Mouse (Mus musculus) midbrain, embryonic 12.5 days (tissue): ENCODE data around the gene Lgr5. TPM values are rescaled to one million over a fixed set of nuclear protein-coding genes. Genes with fewer than 3 reads are reported as not detected.

Experiments used
- ATAC-seq: fragments of 200-750 bp; cut with Nextera tagmentation; 2 replicates; pipeline ENCODE4 v1.8.0; 2017; ENCODE audit warnings: low read depth, moderate TSS enrichment, moderate library complexity; ENCODE audit not compliant: low FRiP score
- H3K27ac ChIP-seq: fragments of 300-500 bp; sonication (generic); replicated peaks from 2 replicates; pipeline ENCODE4 v1.5.1; 2016; ENCODE audit warnings: mild to moderate bottlenecking
- H3K27me3 ChIP-seq: fragments of 300-500 bp; sonication (generic); 2 replicates; pipeline ENCODE4 v1.6.1; 2016; ENCODE audit warnings: mild to moderate bottlenecking
- H3K36me3 ChIP-seq: fragments of 300-500 bp; sonication (generic); 2 replicates; pipeline ENCODE4 v1.6.1; 2016
- H3K4me1 ChIP-seq: fragments of 300-500 bp; sonication (generic); 2 replicates; pipeline ENCODE4 v1.6.1; 2016
- H3K4me2 ChIP-seq: fragments of 300-500 bp; sonication (generic); replicated peaks from 2 replicates; pipeline ENCODE4 v1.6.1; 2016; ENCODE audit warnings: mild to moderate bottlenecking, moderate library complexity
- H3K4me3 ChIP-seq: fragments of 300-500 bp; sonication (generic); 2 replicates; pipeline ENCODE4 v1.5.1; 2016; ENCODE audit warnings: mild to moderate bottlenecking
- H3K9ac ChIP-seq: fragments of 300-500 bp; sonication (generic); replicated peaks from 2 replicates; pipeline ENCODE4 v1.6.1; 2016; ENCODE audit warnings: mild to moderate bottlenecking, moderate library complexity
- H3K9me3 ChIP-seq: fragments of 300-500 bp; sonication (generic); 2 replicates; pipeline ENCODE4 v1.6.1; 2016; ENCODE audit warnings: mild to moderate bottlenecking
- WGBS: fragments of 180-500 bp; shearing (Covaris S2); methylation state at CpG from one replicate; pipeline ENCODE4 v1.1.7; 2016; 5-methylcytosine and 5-hydroxymethylcytosine counted together
- polyA plus RNA-seq: library from polyadenylated mRNA; unstranded; fragments of >200 nt; fragmentation: Nextera tagmentation; extraction: Ambion mirVana; gene quantifications from 2 replicates; pipeline ENCODE4 v1.2.1, GENCODE M21; 2016

Gene Lgr5
- polyA plus RNA-seq, 1 experiment from 2014 or later: 3.3 TPM

DNA sequence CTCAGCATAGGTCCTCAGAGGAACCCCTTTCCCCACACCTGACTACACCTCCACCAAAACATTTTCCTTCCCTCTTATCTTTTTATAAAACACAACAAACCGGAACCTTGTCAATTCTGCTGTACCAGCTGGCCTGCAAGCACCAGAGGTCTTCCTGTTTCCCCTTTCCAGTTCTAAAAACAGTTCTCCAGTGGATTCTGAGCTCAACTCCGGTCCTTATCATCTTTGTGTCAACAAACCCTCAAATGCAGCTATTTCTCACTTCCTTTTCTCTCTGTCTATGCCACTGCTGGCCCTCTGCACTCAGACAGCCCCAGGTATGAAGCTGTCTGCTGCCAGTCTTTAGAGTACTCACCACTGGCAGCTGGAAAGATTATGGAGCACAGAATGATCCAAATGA is 56.8 kb downstream of the Lgr5 start:
- WGBS: 76% methylated on average over 2 of the region's 2 CpGs
- H3K4me2 ChIP-seq: no peak overlapping the region
- no peaks in the 10 kb centered on the region for H3K27me3 ChIP-seq
- no peak overlapping the region for H3K27ac ChIP-seq
- no peak overlapping the region for H3K9ac ChIP-seq
- H3K36me3 ChIP-seq: no peaks in the 10 kb centered on the region
- H3K4me3 ChIP-seq: no peak overlapping the region
- H3K4me1 ChIP-seq: no peaks in the 10 kb centered on the region
- no peak for ATAC-seq
- H3K9me3 ChIP-seq: no peaks in the 10 kb centered on the region

DNA sequence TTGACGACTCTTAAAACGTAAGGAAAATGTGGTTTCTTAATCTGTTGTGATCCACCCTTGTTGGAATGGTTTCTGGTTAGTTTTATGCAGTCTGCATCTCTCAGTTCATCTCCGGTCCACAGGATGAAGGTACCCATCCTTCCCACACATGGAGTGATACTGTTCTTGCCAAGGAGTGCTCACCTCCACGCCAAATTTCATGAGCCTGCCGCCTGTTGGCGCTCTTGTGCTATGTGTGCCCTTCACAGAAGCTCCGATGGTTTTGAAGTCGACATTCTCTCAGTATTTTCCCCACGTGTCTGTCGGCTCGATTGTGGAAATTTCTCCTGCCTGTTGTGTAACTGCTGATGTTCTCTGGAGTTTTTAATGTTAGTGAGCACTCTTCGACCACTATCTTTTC is 57.8 kb downstream of the Lgr5 start:
- Histone ChIP-seq H3K4me1 (no peaks in the 10 kb centered on the region), H3K9me3 (no peaks in the 10 kb centered on the region), H3K27ac (no peak overlapping the region), H3K4me3 (no peak overlapping the region), H3K27me3 (no peaks in the 10 kb centered on the region), H3K4me2 (no peak overlapping the region), H3K9ac (no peak overlapping the region), H3K36me3 (no peaks in the 10 kb centered on the region)
- ATAC-seq: no peak
- 86% methylated on average over 12 of the region's 12 CpGs for WGBS

DNA sequence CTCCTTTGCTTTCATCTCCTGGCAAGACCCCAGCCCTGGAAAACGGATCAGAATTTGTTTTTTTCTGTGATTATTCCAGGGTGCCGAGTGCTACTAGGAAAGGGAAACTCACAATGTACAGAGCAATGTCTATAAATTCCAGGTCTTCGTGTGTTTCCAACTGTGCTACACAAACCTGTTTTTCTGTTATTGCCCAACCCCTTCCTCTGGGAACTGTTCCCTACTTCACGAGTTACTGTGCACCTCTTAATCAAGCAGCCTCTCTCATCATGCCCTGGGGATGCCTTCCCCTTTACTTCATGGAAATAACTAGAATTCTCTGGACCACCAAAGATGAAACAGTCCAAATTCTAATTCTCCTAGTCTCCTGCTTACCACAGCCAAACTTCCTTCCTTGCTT is 58.7 kb downstream of the Lgr5 start:
- no peak for ATAC-seq
- Histone ChIP-seq H3K36me3 (no peaks in the 10 kb centered on the region), H3K4me3 (no peak overlapping the region), H3K27me3 (no peaks in the 10 kb centered on the region), H3K9ac (no peak overlapping the region), H3K4me1 (no peaks in the 10 kb centered on the region), H3K9me3 (no peaks in the 10 kb centered on the region), H3K4me2 (no peak overlapping the region), H3K27ac (no peak overlapping the region)
- WGBS: 71% methylated on average over 4 of the region's 4 CpGs

DNA sequence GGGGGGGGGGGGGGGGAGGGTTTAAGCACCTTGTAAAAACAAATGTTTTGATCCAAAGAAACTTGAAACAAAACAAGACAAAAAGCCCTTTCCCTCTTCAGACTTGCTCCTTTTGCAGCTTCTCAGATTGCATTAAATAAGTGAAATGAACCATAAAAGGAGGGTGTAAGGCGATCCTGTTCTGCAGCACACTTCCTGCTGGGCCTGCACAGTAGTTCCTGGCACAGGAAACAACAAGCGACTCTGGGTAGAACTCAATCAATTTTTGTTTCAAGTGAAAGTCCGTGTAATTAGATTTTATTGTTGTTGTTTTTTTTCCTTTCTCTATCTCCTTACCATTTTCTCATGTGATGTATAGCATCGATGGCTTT is 66.5 kb downstream of the Lgr5 start:
- no peak overlapping the region for H3K27ac ChIP-seq
- H3K4me3 ChIP-seq: no peak overlapping the region
- H3K27me3 ChIP-seq: 0 out of 2 replicates have a peak, but pooled peaks cover 3% of the 10 kb centered on the region
- H3K9me3 ChIP-seq: no peaks in the 10 kb centered on the region
- no peak for ATAC-seq
- H3K9ac ChIP-seq: no peak overlapping the region
- no peaks in the 10 kb centered on the region for H3K36me3 ChIP-seq
- 16% methylated on average over 4 of the region's 4 CpGs for WGBS
- peaks cover 9% of the 10 kb centered on the region for H3K4me1 ChIP-seq
- no peak overlapping the region for H3K4me2 ChIP-seq

DNA sequence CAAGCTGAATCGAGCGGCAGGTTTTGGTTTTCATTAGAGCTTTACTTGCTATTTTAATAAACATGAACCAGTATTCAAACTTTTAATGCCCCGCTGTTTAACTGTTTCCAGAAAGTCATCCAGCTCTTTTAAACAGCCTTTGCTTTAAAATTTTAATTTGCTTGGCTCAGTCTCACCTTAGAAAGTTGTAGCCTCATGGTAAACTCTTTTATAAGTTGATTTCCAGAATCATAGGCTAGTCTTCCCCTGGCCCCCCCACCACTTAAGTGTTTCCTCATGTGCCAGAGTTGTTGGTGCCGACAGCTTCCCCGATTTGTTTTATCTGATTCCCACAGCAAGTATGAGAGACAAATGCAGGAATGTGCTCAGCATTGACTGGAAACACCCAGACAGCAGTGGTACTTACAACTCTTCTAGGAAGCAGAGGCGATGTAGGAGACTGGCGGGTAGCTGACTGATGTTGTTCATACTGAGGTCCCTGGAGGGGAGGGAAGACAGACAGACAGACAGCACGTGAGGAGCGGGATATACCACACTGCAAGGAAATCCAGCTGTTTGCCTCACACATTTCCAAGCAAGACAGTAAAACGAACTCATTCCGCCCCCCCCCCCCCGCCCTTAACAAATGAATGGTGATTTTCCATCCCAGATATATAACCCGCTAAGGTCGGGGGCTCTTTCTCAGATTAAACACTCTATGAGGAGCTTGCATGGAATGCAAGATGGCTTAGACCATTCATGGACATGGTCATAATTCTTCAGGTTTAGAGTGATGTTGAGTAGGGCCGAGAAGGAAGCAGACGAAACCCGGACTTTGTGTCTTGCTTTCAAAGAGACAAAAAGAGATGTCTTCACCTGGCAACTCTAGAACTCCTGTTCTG is 67.1 kb downstream of the Lgr5 start:
- H3K9ac ChIP-seq: no peak overlapping the region
- H3K4me1 ChIP-seq: peaks cover 9% of the 10 kb centered on the region
- H3K27ac ChIP-seq: no peak overlapping the region
- 32% methylated on average over 17 of the region's 17 CpGs for WGBS
- H3K4me2 ChIP-seq: peak overlapping the region; percentile 10; the same call in 1 of the 2 replicates
- 0 out of 2 replicates have a peak, but pooled peaks cover 3% of the 10 kb centered on the region for H3K27me3 ChIP-seq
- H3K36me3 ChIP-seq: no peaks in the 10 kb centered on the region
- H3K9me3 ChIP-seq: no peaks in the 10 kb centered on the region
- no peak overlapping the region for H3K4me3 ChIP-seq
- no peak for ATAC-seq

DNA sequence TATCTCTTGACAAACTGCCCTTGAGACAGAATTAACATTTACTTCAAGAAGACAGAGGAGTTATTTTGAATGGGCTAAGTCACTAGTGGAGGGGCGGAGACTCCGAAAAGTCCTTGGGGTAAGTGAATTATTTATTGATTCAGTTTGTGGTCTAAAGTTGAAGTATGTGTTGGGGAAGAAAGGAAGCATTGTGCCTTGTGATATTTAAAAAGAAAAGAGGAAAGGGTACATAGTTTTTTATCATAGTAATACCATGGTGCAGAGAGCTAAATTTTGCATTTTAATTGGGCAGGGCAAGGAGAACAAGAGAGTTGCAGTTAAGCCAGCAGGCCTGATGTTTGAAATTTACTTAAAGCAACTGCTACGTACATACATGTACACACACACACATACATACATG is 68.7 kb downstream of the Lgr5 start:
- Histone ChIP-seq H3K27me3 (0 out of 2 replicates have a peak, but pooled peaks cover 3% of the 10 kb centered on the region), H3K9me3 (no peaks in the 10 kb centered on the region)

DNA sequence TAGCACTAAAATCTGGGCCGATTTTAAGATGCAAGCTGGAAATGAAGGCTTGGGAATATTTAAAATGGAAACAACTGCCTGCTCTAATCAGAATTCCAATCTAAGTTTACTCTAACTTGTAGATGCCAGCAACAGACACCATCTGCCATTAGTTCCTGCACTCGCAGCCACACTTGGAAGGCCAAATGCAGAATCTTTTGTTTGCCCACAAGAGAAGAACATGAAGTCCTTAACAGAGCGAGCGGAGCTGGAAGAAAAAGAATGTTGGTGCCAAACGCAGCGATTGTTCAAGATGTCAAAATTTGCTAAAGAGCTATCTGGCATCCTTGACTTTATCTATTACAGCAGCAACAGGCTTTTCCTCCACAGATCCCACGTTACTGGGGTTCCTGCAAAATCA is 72.1 kb downstream of the Lgr5 start:
- H3K36me3 ChIP-seq: no peaks in the 10 kb centered on the region
- H3K9ac ChIP-seq: no peak overlapping the region
- 85% methylated on average over 7 of the region's 7 CpGs for WGBS
- ATAC-seq: no peak
- H3K4me3 ChIP-seq: no peak overlapping the region
- H3K27me3 ChIP-seq: 0 out of 2 replicates have a peak, but pooled peaks cover 3% of the 10 kb centered on the region
- no peaks in the 10 kb centered on the region for H3K9me3 ChIP-seq
- H3K27ac ChIP-seq: no peak overlapping the region
- no peak overlapping the region for H3K4me2 ChIP-seq
- peaks cover 3% of the 10 kb centered on the region for H3K4me1 ChIP-seq

More for the DNA sequence above, 68.7 kb downstream of the Lgr5 start:
- Histone ChIP-seq H3K4me1 (peaks cover 9% of the 10 kb centered on the region), H3K4me2 (no peak overlapping the region), H3K36me3 (no peaks in the 10 kb centered on the region), H3K27ac (no peak overlapping the region), H3K4me3 (no peak overlapping the region), H3K9ac (no peak overlapping the region)
- WGBS: 89% methylated on average over 3 of the region's 3 CpGs
- ATAC-seq: no peak

DNA sequence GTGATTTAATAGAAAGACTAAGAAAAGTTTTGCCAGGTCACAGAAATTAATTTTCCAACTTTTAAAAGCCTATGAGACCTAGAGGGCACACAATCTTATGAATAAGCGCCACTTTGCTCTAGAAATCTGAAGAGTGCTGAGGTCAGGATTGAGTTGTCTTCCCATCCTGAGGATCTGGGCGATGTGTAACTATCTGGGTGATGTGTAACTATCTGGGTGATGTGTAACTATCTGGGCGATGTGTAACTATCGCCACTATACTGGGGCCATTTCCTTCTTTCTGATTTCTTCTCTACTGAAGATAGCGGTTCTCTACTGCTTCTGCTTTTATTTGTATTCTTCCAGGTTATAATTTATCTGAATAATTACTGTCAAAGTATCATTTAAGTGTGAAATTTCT is 76.6 kb downstream of the Lgr5 start:
- no peak overlapping the region for H3K27ac ChIP-seq
- H3K4me2 ChIP-seq: no peak overlapping the region
- no peak overlapping the region for H3K9ac ChIP-seq
- 95% methylated on average over 5 of the region's 5 CpGs for WGBS
- H3K36me3 ChIP-seq: no peaks in the 10 kb centered on the region
- H3K4me1 ChIP-seq: no peaks in the 10 kb centered on the region
- no peaks in the 10 kb centered on the region for H3K27me3 ChIP-seq
- no peak for ATAC-seq
- H3K9me3 ChIP-seq: no peaks in the 10 kb centered on the region
- no peak overlapping the region for H3K4me3 ChIP-seq

DNA sequence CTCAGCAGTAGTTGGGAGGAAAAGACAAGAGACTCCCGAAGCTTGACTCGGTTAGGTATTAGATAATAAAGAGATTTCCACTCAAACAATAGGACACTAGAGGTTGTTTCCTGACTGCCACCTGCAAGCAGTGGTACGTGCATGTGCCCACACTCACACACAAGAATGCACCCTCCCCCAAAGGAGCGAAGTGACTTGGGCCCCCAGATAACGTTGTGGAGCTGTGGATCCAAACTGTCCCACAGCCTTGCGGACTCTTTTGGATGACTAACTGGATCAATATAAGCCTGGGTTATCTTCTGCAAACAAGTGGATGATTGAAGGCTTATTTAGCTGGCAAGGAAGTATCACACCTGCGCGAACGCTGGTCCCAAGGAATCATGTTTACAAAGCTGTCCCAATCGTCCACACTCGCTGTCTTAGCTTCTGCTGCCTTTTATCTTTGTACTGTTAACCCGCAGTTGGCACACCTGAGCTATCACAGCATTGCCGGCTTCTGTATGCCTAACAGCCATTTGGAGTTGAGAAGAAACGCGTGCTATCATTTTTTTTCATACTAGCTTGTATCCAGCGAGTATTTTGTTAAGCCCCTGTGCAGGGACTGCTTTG is 81.8 kb downstream of the Lgr5 start:
- H3K4me2 ChIP-seq: no peak overlapping the region
- WGBS: 91% methylated on average over 16 of the region's 16 CpGs

DNA sequence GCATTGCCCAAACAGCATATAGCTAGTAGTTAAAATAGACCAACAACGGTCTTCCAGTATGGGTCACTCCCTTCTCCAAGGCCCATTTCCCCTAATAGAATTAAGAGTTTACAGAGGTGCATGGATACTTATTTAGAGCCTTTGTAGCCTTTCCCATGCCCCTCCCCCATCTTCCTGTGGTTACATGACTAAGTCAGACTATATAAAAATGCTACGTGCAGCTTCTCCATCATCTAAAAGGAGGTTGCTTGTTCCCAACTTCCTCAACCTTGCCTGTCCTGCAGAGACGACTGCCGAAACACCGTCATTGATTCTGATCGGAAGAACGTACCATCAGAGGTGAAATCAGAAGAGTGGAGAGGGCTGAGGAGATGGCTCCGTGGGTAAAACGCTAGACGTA is 82.4 kb downstream of the Lgr5 start:
- H3K4me3 ChIP-seq: no peak overlapping the region
- WGBS: 92% methylated on average over 10 of the region's 10 CpGs
- no peak for ATAC-seq

More for the DNA sequence above, 81.8 kb downstream of the Lgr5 start:
- Histone ChIP-seq H3K4me1 (no peaks in the 10 kb centered on the region), H3K27me3 (no peaks in the 10 kb centered on the region), H3K27ac (no peak overlapping the region), H3K9me3 (no peaks in the 10 kb centered on the region), H3K36me3 (no peaks in the 10 kb centered on the region), H3K4me3 (no peak overlapping the region), H3K9ac (no peak overlapping the region)
- ATAC-seq: no peak

DNA sequence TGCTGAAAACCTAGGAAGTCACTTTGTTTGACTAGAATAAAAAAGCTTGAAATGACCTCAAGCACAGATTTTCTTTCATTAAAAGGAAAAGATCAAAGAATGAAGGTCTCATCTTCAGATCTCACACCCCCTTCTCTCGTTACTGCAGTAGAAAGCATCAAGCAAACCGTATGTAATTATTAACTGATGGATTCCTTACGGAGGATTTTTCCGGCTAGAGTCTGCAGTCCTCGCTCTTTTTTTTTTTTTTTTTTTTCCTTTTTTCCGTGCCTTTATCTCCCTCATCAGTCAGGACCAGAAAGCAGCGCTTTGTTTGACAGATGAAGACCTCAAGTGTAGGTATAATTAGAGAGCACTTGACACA is 93.8 kb downstream of the Lgr5 start:
- 11% methylated on average over 7 of the region's 7 CpGs for WGBS
- H3K4me3 ChIP-seq: no peak overlapping the region
- H3K27me3 ChIP-seq: no peaks in the 10 kb centered on the region
- no peaks in the 10 kb centered on the region for H3K36me3 ChIP-seq
- no peak for ATAC-seq
- H3K27ac ChIP-seq: no peak overlapping the region
- H3K4me1 ChIP-seq: peaks cover 10% of the 10 kb centered on the region
- no peaks in the 10 kb centered on the region for H3K9me3 ChIP-seq
- H3K4me2 ChIP-seq: peak overlapping the region; percentile 26
- H3K9ac ChIP-seq: no peak overlapping the region

More for the DNA sequence above, 82.4 kb downstream of the Lgr5 start:
- H3K27ac ChIP-seq: no peak overlapping the region
- no peaks in the 10 kb centered on the region for H3K36me3 ChIP-seq
- H3K27me3 ChIP-seq: no peaks in the 10 kb centered on the region
- no peak overlapping the region for H3K4me2 ChIP-seq
- H3K4me1 ChIP-seq: no peaks in the 10 kb centered on the region
- H3K9me3 ChIP-seq: no peaks in the 10 kb centered on the region
- no peak overlapping the region for H3K9ac ChIP-seq

DNA sequence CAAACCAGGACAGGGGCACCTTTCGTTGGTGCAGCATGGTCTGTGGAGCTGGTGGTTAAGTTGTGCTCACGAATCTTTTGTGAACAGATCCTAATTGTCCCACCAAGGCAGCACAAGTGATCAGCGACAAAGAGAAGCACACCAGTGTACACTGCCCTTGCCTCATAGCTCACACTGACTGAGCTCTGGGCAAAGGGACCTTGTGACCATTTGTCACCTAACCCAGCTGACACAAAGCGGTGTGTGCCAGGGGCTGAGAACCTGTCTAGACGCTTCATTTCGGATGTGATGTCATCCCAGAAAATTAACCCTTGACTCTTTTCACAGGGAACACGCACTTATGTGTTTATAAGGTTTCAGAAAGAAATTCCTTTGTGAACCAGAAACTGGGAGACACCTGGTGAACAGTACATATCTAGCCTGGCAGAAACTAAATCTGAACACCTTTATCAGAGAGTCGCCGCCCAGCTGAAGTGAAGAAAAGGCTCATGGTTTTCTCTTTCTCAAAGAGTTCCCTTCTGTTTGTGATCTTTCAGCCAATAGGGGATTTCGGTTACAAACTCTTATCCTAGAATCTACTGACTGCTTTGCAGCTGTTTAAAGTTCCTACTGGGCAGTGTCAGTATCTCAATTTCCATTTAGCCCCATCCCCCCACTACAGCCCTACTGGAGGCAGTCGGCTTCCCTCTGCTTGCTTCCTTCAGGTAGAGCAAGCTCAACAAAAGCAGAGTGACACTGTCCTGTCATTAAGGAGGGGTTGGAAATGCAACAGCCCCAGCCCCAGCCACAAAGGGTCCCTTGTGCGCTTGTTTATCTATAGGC is 94.4 kb downstream of the Lgr5 start:
- Histone ChIP-seq H3K4me3 (no peak overlapping the region), H3K27me3 (no peaks in the 10 kb centered on the region), H3K4me2 (peak overlapping the region; percentile 26), H3K27ac (no peak overlapping the region), H3K4me1 (peaks cover 10% of the 10 kb centered on the region), H3K36me3 (no peaks in the 10 kb centered on the region), H3K9me3 (no peaks in the 10 kb centered on the region), H3K9ac (no peak overlapping the region)
- peak; percentile 39; the same call in 1 of the 2 replicates for ATAC-seq
- 54% methylated on average over 12 of the region's 12 CpGs for WGBS
